ENCODE assay signal across 18 mouse cellular contexts in genomic region chr15:95380859-95381258, GRCm38 (mm10).
"Had no signal": no experiment of that assay in that cellular context is flagged by ENCODE, and none has a peak within 500 bp of the region (broad histone marks: within the 10 kb centered on the region; RNA-seq: fewer than 3 reads in every experiment).

No protein-coding gene starts in this region.

- H3K4me1 ChIP-seq: midbrain, embryonic 10.5 days; midbrain, embryonic 13.5 days; neural tube, embryonic 13.5 days; neural tube, embryonic 15.5 days had no signal

- H3K9me3 ChIP-seq: midbrain, embryonic 10.5 days; midbrain, embryonic 13.5 days; neural tube, embryonic 13.5 days; neural tube, embryonic 15.5 days had no signal

- H3K27ac ChIP-seq: midbrain, embryonic 10.5 days; midbrain, embryonic 13.5 days; neural tube, embryonic 13.5 days; neural tube, embryonic 15.5 days had no signal

- H3K4me3 ChIP-seq: midbrain, embryonic 10.5 days; midbrain, embryonic 13.5 days; myocyte; neural tube, embryonic 13.5 days; neural tube, embryonic 15.5 days had no signal

- DNase-seq: lung, adult 18-20 months; lung, embryonic 14.5 days; lung, postnatal 10 days; lung, postnatal 4 days; retina, postnatal 1 day; right cerebral cortex, adult 18-20 months; right cerebral cortex, postnatal 25 days; right cerebral cortex, postnatal 4 days; spleen, adult 18-20 months; thymus, adult 18-20 months; thymus, postnatal 14 days; thymus, postnatal 36 days had no signal

- H3K4me2 ChIP-seq: lung, embryonic 14.5 days; midbrain, embryonic 13.5 days; neural tube, embryonic 13.5 days; neural tube, embryonic 15.5 days had no signal

- H3K9ac ChIP-seq: lung, embryonic 14.5 days; midbrain, embryonic 13.5 days; neural tube, embryonic 13.5 days; neural tube, embryonic 15.5 days had no signal

- H3K27me3 ChIP-seq: midbrain, embryonic 13.5 days; neural tube, embryonic 13.5 days; neural tube, embryonic 15.5 days had no signal

- ATAC-seq: midbrain, embryonic 13.5 days; midbrain, embryonic 16.5 days had no signal
